Mouse (Mus musculus) forebrain, embryonic 11.5 days (tissue): Measurements from ENCODE around the gene Gm45062. TPM values are rescaled to one million over a fixed set of nuclear protein-coding genes. Genes with fewer than 3 reads are reported as not detected.

Experiments
- ATAC-seq: fragments of 200-750 bp; cut with Nextera tagmentation; replicated peaks from 2 replicates; pipeline ENCODE4 v1.8.0; 2017; ENCODE audit warnings: moderate TSS enrichment; ENCODE audit not compliant: low FRiP score
- DNase-seq: peaks from one replicate; pipeline ENCODE4 v3.0.0-alpha.2; 2017; ENCODE audit warnings: low spot score
- H3K27ac ChIP-seq: fragments of 300-500 bp; sonication (generic); 2 replicates; pipeline ENCODE4 v1.5.1; 2014; ENCODE audit warnings: low read depth, low read length
- H3K27me3 ChIP-seq: fragments of 300-500 bp; sonication (generic); 2 replicates; pipeline ENCODE4 v1.6.1; 2014; ENCODE audit warnings: mild to moderate bottlenecking, low read length, mixed read lengths; ENCODE audit not compliant: control insufficient read depth, insufficient read depth
- H3K36me3 ChIP-seq: fragments of 300-500 bp; sonication (generic); 2 replicates; pipeline ENCODE4 v1.6.1; 2014; ENCODE audit warnings: mild to moderate bottlenecking, low read length, moderate library complexity, mixed read lengths; ENCODE audit not compliant: control insufficient read depth, insufficient read depth
- H3K4me1 ChIP-seq: fragments of 300-500 bp; sonication (generic); replicated peaks from 2 replicates; pipeline ENCODE4 v1.6.1; 2014; ENCODE audit warnings: low read length, mixed read lengths; ENCODE audit not compliant: control insufficient read depth, insufficient read depth
- H3K4me2 ChIP-seq: fragments of 300-500 bp; sonication (generic); 2 replicates; pipeline ENCODE4 v1.6.1; 2014; ENCODE audit warnings: low read depth, mild to moderate bottlenecking, low read length, moderate library complexity, mixed read lengths; ENCODE audit not compliant: severe bottlenecking
- H3K4me3 ChIP-seq: fragments of 300-500 bp; sonication (generic); 2 replicates; pipeline ENCODE4 v1.5.1; 2014; ENCODE audit warnings: low read depth, low read length
- H3K9ac ChIP-seq: fragments of 300-500 bp; sonication (generic); 2 replicates; pipeline ENCODE4 v1.6.1; 2014; ENCODE audit warnings: low read length
- H3K9me3 ChIP-seq: fragments of 300-500 bp; sonication (generic); 2 replicates; pipeline ENCODE4 v1.6.1; 2016; ENCODE audit warnings: low read length, mixed read lengths; ENCODE audit not compliant: control insufficient read depth
- WGBS: fragments of 180-500 bp; shearing (Covaris S2); extraction: QIAGEN DNeasy Blood & Tissue Kit; methylation state at CpG from one replicate; pipeline ENCODE4 v1.1.7; 2014; 5-methylcytosine and 5-hydroxymethylcytosine counted together
- polyA plus RNA-seq: library from polyadenylated mRNA; unstranded; fragments of >200 nt; fragmentation: Nextera tagmentation; extraction: Ambion mirVana; gene quantifications from 2 replicates; pipeline ENCODE4 v1.2.1, GENCODE M21; 2014

Gene Gm45062
- polyA plus RNA-seq, 1 experiment from 2014 or later = 19.1 TPM

- H3K27me3 ChIP-seq = no peaks in the 10 kb centered on the region
- no peak overlapping the region for H3K4me3 ChIP-seq
- no peak overlapping the region for H3K4me2 ChIP-seq
- ATAC-seq (no peak), DNase-seq (no peak)
- H3K36me3 ChIP-seq = no peaks in the 10 kb centered on the region
- no peak overlapping the region for H3K27ac ChIP-seq
- no peaks in the 10 kb centered on the region for H3K4me1 ChIP-seq
- H3K9ac ChIP-seq = no peak overlapping the region
- 88% methylated on average over 6 of the region's 6 CpGs for WGBS
- no peaks in the 10 kb centered on the region for H3K9me3 ChIP-seq
These were observed 238.6 kb downstream of the Gm45062 start for GRCm38 (mm10) chr6:8497868-8498257.

- Histone ChIP-seq H3K27ac (no peak overlapping the region), H3K9ac (no peak overlapping the region), H3K9me3 (no peaks in the 10 kb centered on the region), H3K4me3 (no peak overlapping the region), H3K4me1 (no peaks in the 10 kb centered on the region), H3K4me2 (no peak overlapping the region), H3K27me3 (no peaks in the 10 kb centered on the region), H3K36me3 (no peaks in the 10 kb centered on the region)
- no peak for ATAC-seq
- no peak for DNase-seq
- WGBS = 88% methylated on average over 3 of the region's 3 CpGs
These were observed 239.7 kb downstream of the Gm45062 start for GRCm38 (mm10) chr6:8498961-8499360.

DNA sequence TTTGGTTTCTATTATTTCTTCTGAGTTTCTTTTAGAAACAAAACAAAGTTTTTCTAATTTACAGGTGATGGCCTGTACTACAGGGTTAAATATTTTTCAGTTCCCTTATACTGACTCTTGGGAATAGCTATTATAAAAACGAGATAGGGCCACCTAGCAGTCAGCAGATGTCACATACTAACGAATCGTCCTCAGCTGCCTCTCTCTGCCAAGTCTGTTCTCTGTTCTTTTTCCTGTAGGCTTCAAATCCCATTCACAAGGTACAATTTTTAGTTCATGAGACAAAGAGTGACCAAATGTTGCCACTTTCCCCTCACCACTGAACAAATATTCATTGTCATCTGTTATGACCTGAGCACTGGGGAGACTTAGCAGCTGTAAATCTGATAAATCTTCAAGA, 244.7 kb downstream of the Gm45062 start:
- ATAC-seq = no peak
- 64% methylated on average over 3 of the region's 3 CpGs for WGBS
- no peak overlapping the region for H3K4me3 ChIP-seq
- no peak overlapping the region for H3K27ac ChIP-seq
- H3K9ac ChIP-seq = no peak overlapping the region
- no peak for DNase-seq
- H3K9me3 ChIP-seq = no peaks in the 10 kb centered on the region
- no peaks in the 10 kb centered on the region for H3K4me1 ChIP-seq
- H3K27me3 ChIP-seq = no peaks in the 10 kb centered on the region
- no peaks in the 10 kb centered on the region for H3K36me3 ChIP-seq
- H3K4me2 ChIP-seq = no peak overlapping the region

DNA sequence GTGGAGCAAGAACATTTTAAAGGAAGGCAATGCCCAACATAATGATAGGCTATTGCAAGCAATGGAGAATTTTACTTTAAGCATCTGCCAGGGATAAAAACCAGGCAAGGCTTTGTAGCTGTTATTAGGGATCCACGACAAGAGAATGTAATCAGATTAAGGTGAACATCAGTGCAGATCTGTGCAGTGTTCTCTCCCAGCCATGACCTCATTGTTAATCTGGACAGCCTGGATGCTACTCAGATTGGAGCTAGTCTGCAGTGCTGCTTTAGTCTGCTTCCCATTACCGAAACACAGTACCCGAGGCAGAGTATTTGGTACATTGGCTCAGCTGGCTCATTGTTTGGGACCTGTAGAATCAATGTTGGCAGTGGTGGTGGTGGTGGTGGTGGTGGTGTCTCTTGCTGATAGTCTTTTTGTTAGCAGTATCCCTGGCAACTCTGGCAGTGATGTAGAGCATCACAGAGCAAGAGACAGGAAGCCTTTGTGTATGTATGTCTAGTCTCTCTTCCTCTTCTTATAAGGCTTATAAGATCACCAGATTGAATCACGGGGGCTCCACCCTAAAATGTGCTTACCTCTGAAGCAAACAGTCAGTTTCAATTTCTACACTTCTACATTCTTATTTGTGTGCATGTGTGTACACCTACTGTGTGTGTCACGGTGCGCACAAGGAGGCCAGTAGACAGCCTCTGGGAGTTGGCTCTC, 245.4 kb downstream of the Gm45062 start:
- Histone ChIP-seq H3K9ac (no peak overlapping the region), H3K27ac (no peak overlapping the region), H3K36me3 (no peaks in the 10 kb centered on the region), H3K4me1 (no peaks in the 10 kb centered on the region), H3K4me2 (no peak overlapping the region), H3K27me3 (no peaks in the 10 kb centered on the region), H3K4me3 (no peak overlapping the region), H3K9me3 (no peaks in the 10 kb centered on the region)
- no peak for ATAC-seq
- WGBS = 88% methylated on average over 6 of the region's 6 CpGs
- DNase-seq = no peak

DNA sequence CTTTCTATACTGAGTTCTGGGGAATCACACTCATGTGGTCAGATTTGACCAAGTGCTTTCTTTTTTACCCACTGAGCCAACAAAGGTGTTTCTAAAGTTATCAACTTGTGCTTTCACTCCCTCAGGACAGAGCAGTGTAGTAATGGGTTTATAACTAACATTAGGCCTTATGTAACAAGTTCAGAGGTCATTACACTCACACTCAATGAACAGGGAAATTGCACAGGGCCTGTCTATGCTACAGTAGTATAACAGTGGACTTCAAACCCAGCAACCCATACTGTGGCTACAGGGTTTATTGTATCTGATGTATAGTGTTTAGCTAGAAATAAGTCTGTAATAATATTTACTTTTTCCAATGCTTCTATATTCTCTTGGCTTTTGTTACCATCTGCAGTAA, 247.4 kb downstream of the Gm45062 start:
- H3K4me3 ChIP-seq = no peak overlapping the region
- no peak for DNase-seq
- H3K4me1 ChIP-seq = peaks cover 2% of the 10 kb centered on the region; the same call in 1 of the 2 replicates
- no peaks in the 10 kb centered on the region for H3K36me3 ChIP-seq
- H3K27me3 ChIP-seq = no peaks in the 10 kb centered on the region
- no peak for ATAC-seq
- H3K27ac ChIP-seq = no peak overlapping the region
- H3K9me3 ChIP-seq = no peaks in the 10 kb centered on the region
- no peak overlapping the region for H3K9ac ChIP-seq
- H3K4me2 ChIP-seq = no peak overlapping the region

DNA sequence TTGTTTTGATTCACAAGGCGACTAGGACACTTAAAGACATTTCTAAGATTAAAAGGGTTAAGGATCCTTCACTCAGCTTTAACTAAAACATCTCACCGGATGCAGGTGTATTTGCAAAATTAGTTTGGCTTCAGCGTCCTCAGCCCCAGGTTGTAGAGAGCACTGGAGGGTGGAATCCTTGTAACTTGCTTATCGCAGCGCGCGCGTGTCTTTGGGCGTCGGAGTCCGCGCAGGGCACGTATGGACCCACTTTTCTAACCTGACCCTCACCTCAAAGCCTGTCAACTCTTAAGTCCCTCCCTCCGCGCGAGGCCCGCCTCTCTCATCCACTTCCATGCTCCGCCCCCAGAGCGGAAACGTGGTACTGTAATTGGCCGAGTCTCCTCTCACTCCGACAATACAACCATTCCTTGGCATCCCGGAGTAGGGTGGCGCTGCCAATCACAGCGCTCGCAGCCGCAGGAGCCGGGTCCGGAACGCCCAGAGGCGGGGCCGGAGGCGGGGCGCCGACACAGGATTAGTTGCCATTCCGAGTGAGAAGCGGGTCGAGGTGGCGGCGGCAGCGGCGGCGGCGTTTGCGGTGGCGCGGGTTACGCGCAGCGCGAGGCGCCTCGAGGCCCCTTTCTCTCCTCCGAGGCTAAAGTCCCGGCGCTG, 249.8 kb downstream of the Gm45062 start:
- H3K9ac ChIP-seq = peak overlapping the region; percentile 92
- under 1% methylated on average over 56 of the region's 56 CpGs for WGBS
- H3K9me3 ChIP-seq = no peaks in the 10 kb centered on the region

DNA sequence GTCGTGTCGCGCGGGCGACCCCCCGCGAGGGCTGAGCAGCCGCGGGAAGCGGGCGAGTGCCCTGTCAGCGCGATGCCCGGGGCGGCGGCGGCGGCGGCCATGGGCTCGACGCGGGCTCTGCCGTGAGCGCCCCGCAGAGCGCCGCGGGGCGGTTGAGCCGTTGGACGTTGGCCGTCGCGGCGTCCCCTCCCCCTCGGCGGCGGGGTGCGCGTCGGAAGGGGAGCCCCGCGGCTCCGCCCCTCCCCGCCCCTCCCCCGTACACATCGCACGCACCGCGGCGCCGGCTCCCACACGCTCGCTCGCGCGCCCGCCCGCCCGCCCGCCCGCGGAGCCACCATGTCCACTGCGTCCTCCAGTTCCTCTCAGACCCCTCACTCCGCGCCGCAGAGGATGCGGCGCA, 250.3 kb downstream of the Gm45062 start, which contains the start of gene Glcci1:
Gene Glcci1, plus strand, starts transcription at position 50 of the 400 bp plus-strand sequence.
- DNase-seq (peak; percentile 90), ATAC-seq (peak; percentile 78)
- Histone ChIP-seq H3K36me3 (no peaks in the 10 kb centered on the region), H3K4me1 (peaks cover 2% of the 10 kb centered on the region; the same call in 1 of the 2 replicates), H3K4me2 (peak within 1 kb of the TSS; percentile 65), H3K9me3 (no peaks in the 10 kb centered on the region), H3K9ac (peak within 1 kb of the TSS; percentile 92), H3K27ac (peak within 1 kb of the TSS; percentile 98), H3K4me3 (peak within 1 kb of the TSS; percentile 91), H3K27me3 (no peaks in the 10 kb centered on the region)
- WGBS = under 1% methylated on average over 35 of the region's 69 CpGs

More for the DNA sequence above, 249.8 kb downstream of the Gm45062 start:
- Histone ChIP-seq H3K4me3 (peak overlapping the region; percentile 91), H3K27me3 (no peaks in the 10 kb centered on the region), H3K27ac (peak overlapping the region; percentile 98), H3K4me1 (peaks cover 2% of the 10 kb centered on the region; the same call in 1 of the 2 replicates), H3K36me3 (no peaks in the 10 kb centered on the region), H3K4me2 (peak overlapping the region; percentile 65)
- peak; percentile 99 for DNase-seq
- ATAC-seq = peak; percentile 98

DNA sequence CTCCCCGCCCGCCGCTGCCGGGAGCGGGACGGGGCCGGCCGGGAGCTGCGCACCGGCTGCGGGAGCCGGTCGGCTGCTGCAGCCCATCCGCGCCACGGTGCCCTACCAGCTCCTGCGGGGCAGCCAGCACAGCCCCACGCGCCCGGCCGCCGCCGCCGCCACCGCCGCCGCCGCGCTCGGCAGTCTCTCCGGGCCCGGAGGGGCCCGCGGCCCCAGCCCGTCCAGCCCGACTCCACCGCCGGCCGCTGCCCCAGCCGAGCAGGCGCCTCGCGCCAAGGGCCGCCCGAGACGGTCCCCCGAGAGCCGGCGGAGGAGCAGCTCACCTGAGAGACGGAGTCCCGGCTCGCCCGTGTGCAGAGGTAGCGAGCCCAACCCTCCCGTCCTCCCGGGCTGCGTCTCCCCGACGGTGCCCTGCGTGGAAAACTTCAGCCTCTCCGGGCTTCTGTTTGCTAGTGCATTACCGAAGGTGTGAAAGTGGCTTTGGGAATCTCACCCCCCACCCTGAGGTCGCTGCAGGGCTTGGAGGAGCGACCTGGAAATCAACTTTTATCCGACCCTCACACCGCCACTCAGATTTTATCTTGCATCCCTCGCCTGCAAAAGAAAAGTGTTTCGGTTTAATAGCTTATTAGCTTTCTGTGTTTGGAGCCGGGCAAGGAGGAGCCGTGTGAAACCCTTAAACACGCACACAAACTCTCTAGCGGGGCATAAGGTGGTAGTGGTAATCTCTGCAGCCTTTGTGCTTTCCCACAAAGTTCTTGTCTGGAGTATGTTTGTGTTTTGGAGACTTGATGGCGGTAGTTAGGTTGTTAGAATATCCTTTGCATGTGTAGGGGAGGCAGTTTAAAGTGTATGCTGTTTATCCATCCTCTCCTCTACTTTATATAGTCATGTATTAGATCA, 251.0 kb downstream of the Gm45062 start:
- DNase-seq = peak; percentile 76
- Histone ChIP-seq H3K4me2 (peak overlapping the region; percentile 65), H3K4me1 (peaks cover 2% of the 10 kb centered on the region; the same call in 1 of the 2 replicates), H3K9ac (peak overlapping the region; percentile 92), H3K27me3 (no peaks in the 10 kb centered on the region), H3K27ac (peak overlapping the region; percentile 98), H3K9me3 (no peaks in the 10 kb centered on the region), H3K36me3 (no peaks in the 10 kb centered on the region), H3K4me3 (peak overlapping the region; percentile 91)
- ATAC-seq = no peak
- under 1% methylated on average over 53 of the region's 73 CpGs for WGBS
